Mouse (Mus musculus) layer of hippocampus, postnatal 14 days (tissue): Measurements from ENCODE around the gene Mroh2a. TPM values are rescaled to one million over a fixed set of nuclear protein-coding genes. Genes with fewer than 3 reads are reported as not detected.

Experiments used
- DNase-seq, 2 experiments: peaks; one replicate each; pipeline ENCODE4 v3.0.0; 2021 to 2022; ENCODE audit warnings: low spot score in 2 of 2, mixed read lengths in 1 of 2
- long read RNA-seq, 2 experiments: library from polyadenylated mRNA; stranded (forward); transcript quantifications; one replicate each; pipeline ENCODE4 v2.0.0; 2021
- total RNA-seq, 2 experiments: library from RNA; stranded (reverse); gene quantifications; 2 replicates each; pipeline ENCODE4 v1.2.3; 2021

The Mroh2a gene
- under 1 TPM; 0.12 to 0.17 TPM for total RNA-seq
- long read RNA-seq, experiment 1, result 0 reads
- long read RNA-seq, experiment 2, result 0 reads

DNA sequence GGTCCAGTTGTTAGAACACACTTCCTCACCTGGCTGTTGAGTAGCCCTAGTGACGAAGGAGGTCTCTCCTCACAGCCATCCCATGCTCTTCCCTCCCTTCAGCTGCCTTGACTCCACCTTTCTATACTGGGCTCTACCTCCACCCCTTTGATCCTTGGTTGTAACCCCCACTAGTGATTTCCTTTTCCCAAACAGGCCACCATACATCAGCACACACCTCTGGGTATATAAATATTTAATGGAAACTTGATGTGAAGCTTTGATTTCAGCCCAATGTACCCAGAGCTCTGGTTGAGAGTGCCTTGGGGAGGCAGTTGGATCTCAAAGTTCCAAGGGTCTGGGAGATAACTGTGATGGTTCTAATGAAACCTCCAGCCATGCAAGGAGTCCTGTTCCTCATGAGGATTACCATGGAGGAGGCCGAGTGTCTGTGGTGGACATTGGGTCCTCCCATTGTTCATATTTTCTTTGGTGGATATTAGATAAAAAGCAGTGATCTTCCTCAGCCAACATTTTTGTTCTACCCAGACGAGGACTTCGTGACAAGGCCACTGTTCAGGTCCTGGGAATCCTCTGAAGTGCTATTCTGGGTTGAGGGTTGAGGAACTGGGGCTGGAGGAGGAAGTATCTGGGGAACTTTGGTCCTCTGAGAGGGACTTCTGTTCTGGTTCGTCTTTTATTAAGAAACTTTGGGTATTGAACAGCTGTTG lies at the start of gene Mroh2a:
TSS of gene Mroh2a (plus strand) at position 317 of the 710 bp plus-strand sequence.
- no peak for DNase-seq

DNA sequence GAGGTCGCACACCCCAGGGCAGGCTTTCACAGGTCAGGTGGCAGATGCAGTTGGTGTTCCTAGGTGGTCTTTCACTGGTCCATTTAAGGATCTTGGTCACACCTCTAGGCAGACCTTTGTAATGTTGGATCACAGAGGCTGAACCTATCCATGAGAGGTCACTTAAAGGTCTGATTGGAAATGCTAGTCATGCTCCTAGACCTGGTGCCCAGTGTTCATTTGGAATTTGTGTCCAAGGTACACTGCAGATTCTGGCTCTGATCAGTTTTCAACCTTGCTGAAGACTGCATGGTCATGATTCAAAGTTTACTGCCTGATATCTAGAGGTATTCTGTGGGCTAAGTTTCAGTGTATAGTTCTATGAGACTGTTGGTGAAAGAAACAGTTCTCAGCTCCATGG lies 47.1 kb upstream of the Mroh2a start:
- no peak for DNase-seq

DNA sequence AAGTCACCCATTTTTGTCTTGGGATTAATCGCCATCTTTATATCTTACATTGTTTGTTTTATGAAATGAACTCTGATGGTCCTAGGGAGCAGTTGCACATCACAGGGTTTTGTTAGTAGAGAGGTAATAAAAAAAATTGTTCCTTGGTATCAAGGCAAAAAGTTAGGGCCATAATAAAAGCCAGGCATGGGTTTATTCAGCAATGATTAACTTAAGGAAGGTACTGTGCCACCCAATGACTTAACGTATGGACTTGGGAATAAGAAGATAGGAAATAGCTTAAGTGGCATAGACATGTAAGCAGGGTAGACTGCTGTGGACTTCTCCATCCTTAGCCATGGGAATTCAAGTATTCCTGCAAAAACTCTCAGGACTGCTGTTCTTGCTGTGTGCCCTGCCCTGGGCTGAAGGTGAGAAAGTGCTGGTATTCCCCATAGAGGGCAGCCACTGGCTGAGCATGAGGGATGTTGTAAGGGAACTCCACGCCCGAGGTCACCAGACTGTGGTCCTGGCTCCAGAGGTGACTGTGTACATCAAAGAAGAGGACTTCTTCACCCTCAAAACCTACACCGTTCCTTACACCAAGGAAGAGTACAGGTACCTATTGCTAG lies 40.4 kb upstream of the Mroh2a start:
- DNase-seq, result no peak

DNA sequence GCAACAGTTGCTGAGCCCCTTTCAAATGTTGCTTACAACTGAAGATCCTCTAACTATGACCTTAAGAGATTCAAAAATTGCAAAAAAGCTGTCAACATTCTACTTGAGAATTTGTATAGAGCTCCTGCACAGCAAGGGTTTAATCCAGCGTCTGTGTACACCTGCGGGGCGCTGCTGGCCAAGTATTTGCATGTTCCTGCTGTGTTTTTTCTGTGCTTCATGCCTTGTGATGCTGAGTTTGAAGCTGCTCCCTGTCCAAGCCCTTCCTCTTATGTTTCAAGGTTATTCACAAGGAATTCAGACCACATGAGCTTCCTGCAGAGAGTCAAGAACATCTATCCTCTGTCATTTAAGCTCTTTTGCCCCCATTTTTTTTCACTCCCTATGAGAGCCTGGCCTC lies 34.6 kb upstream of the Mroh2a start:
- no peak for DNase-seq

DNA sequence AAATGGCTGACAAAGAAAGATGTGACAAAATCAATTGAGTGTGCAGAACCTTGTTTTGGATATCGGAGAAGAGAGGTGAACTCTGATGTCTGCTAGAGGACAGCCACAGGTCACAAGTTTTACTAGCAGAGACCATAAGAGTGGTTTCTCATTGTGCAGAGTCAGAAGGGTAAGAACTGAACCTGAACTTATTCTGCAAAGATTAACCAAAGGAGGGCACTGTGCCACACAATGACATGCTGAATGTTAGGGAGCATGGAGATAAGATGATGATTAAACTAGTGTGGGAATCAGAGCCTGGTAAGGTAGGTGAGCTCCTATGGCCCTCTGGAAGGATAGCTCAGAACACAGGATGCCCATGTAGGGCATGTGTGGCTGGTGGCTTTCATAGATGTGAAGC lies 31.1 kb upstream of the Mroh2a start:
- no peak for DNase-seq

DNA sequence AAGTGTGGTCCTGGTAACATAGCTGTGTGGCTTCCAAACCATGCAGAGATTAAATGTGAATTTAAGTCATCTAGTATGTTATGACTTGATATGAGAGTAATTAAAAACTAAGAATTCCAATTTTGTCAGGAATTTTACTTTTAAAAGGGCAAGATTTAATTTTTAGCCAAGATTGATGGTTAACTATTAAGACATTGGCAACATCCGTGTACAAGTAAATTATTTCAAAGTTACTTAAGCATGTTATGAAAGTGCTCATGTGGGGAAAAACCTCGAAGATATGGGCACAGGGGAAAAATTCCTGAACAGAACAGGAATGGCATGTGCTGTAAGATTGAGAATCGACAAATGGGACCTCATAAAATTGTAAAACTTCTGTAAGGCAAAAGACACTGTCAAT lies 29.3 kb upstream of the Mroh2a start:
- DNase-seq, result no peak

DNA sequence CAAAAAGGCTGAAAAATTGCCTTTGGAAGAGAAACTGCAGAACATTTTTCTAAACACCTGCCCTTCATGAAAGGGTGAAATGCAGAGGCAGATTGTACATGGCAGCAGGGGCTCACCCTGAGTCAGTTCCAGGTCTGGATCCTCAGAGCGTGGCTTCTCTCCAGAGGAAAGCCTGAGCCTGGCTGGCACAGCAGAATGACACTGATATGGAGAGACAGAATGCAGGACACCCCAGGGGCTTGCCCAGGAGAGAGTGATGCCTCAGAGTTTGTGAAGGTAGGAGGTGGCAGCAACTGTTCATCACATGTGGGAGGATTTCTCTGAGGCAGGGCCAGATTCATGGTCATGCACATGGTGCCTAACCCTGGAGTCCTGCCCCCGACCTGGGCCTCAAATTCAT lies 26.8 kb upstream of the Mroh2a start:
- peak in 1 of 2 experiments; percentile 35 for DNase-seq

DNA sequence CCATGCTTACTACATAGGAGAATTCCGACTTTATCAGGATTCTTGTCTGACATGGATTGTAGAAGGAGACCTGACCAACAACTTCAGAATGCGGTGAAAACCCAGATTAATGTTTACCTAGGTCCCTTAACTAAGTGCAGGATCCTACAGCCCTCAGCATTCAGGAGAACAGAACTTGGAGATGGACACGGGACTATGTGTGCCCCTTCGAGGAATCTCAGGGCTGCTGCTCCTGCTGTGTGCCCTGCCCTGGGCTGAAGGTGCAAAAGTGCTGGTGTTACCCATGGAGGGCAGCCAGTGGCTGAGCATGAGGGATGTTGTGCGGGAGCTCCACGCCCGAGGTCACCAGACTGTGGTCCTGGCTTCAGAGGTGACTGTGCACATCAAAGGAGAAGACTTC lies 26.3 kb upstream of the Mroh2a start, which contains the start of gene Ugt1a2:
TSS of gene Ugt1a2 (plus strand) at position 146 of the 400 bp plus-strand sequence.
- no peak for DNase-seq

DNA sequence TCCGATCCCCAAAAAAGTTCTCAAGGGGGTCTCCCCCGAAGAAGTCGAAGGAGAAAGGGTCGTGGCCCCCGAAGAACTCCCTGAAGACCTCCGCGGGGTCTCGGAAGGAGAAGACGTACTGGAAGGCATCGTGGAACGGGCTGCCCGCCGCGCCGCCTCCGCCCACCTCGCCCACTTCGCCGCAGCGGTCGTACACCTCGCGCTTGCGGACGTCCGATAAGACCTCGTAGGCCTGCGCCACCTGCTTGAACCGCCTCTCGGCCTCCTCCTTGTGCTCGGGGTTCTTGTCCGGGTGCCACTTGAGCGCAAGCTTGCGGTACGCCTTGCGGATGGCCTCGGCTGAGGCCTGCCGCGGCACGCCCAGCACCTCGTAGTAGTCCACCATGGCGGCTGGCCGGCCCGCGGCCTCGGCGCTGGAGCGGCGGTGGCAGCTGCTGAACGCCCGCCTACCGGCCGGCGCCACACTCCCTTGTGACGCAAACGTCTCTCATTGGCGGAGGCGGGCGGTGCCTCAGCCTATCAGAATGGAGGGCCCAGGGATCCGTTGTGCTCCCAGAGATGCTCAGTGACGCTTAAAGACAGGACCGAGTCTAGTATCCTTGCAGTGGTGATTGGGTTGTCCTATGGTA lies 21.4 kb upstream of the Mroh2a start, which contains the start of gene Dnajb3:
TSS of gene Dnajb3 (minus strand) at position 489 of the 629 bp plus-strand sequence.
- DNase-seq, result peak; percentile 74 to 80

DNA sequence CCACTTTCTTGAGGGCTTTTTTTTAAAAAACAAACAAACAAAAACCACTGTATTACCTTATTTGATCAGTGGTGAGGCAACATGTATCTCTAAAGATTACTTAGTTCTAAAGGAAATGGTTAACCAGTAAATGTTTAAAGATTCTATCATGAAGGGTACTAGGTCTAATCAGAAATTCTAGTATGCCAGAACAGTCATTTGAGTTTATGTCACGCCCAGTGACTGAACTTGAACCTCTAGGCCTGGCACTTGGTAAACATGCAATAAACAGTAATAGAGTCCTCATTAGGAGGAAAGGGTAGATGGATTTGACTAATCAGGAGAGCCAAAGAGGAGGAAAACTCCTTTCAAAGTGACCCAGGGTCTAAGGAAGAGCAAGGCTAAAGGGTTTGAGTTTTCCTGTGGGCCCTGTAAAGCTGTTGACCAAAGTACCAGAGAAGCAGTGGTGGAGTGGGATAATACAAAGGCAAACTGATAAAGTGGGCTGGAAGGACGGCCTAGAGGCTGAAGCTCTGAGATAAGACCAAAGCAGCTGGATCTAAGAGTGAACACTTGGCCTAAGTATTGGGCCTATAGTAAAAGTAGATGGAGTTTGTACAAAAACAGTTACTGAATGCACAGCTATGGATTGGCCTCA lies 19.8 kb upstream of the Mroh2a start:
- no peak for DNase-seq

DNA sequence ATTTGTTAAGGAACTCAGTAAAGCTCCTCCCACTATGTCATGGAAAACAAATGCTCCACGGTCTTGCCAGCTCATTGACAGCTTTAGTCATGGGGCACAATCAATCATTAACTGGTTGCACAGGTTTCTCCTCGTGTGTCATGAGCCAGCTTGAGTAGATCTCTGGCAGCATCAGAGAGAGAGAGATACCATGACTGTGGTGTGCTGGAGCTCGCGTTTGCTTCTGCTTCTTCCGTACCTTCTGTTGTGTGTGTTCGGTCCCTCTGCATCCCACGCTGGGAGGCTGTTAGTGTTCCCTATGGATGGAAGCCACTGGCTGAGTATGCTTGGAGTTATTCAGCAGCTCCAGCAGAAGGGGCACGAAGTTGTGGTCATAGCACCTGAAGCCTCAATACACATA lies 15.0 kb upstream of the Mroh2a start, which contains the start of gene Ugt1a1:
TSS of gene Ugt1a1 (plus strand) at position 148 of the 400 bp plus-strand sequence.
- peak in 1 of 2 experiments; percentile 45 for DNase-seq

DNA sequence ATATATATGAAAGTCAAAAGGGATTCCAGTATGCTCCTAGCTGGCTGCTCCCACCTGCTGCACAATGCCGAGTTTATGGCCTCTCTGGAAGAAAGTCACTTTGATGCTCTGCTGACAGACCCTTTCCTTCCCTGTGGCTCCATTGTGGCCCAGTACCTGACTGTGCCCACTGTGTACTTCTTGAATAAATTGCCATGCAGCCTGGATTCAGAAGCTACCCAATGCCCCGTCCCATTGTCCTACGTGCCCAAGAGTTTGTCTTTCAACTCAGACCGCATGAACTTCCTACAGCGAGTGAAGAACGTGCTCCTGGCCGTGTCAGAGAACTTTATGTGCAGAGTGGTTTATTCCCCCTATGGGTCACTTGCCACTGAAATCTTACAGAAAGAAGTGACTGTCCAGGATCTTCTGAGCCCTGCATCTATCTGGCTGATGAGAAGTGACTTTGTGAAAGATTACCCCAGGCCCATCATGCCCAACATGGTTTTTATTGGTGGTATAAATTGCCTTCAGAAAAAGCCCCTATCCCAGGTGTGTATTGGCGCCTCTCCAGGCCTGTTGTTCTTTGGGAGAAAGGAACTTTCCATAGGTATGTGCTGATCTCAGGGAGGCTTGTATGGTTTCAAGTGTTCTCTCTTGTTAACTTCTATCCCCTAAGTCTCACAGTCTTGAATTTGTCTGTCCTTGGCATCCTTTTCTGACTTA lies 14.3 kb upstream of the Mroh2a start:
- DNase-seq, result no peak

DNA sequence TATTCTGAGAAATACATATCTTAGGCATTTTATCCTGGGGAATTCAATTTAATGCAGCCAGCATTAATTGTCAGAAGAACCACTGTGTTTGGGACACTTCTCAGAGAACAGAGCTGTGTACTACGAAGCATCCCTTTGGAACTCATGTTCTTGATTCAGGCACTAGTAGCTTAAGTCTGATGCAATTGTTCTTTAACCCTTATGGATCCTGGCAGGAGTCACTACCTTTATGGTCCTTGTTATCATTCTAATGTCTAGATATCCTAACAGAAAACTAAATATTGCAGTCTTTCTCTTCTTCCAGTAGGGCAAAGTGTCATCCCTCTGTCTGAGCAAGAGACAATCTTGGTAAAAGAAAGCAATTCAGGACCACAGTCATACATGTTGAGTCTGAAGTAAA lies 13.7 kb upstream of the Mroh2a start:
- DNase-seq, result no peak

DNA sequence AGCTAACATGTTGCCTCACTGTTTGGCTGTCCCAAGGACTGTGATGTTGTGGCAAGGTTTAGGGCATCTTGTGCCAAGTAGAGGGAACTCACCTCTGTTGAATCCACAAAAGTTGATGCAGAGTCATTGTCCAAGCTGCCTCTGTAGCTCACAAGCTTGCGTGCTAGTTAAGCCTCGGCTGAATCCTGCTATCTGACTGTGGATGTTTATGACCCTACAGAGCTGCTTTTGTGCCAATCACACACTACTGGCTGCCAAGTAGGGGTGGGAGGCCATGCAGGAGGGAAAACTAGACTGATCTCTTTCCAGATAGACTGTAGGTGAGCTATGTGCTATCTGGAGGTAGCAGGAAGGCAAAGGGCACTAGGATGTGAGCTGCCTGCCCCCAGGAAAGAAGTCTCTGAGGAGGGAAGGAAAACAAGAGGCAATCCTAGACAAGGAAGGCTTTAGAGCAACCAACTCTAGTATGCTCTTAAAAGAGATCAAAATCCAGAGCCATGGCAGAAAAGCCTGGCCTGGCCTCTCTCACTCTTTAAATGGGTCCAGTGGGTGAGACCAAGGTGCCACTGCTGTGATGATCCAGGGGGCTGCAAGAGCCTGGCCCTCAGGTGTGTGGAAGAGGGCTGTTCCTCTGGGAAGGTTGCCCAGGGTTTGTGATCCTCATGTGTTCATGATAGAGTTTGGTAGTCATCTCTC lies 12.9 kb upstream of the Mroh2a start:
- DNase-seq, result no peak

DNA sequence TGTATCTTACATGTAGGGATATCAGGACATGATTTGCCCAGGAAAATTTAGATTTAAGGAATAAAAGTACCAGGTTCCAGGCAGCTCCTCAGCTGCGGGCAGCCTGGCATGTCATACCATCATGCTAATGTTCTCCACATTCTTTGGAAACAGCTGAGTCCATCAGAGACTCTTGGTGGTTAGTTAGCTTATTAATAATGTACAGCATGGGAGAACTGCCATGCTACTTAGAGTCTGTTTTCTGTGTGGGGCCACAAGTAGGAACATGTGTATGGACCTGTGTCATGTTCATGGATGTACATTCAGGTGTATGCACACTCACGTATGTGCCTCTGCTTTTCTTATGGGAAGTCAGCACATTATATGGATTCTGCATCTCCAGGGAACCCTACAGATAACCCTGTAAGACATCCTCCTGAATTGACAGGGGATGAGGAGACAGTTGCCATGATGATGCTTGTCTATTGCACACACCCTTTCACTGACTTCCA lies 12.3 kb upstream of the Mroh2a start:
- DNase-seq, result no peak

DNA sequence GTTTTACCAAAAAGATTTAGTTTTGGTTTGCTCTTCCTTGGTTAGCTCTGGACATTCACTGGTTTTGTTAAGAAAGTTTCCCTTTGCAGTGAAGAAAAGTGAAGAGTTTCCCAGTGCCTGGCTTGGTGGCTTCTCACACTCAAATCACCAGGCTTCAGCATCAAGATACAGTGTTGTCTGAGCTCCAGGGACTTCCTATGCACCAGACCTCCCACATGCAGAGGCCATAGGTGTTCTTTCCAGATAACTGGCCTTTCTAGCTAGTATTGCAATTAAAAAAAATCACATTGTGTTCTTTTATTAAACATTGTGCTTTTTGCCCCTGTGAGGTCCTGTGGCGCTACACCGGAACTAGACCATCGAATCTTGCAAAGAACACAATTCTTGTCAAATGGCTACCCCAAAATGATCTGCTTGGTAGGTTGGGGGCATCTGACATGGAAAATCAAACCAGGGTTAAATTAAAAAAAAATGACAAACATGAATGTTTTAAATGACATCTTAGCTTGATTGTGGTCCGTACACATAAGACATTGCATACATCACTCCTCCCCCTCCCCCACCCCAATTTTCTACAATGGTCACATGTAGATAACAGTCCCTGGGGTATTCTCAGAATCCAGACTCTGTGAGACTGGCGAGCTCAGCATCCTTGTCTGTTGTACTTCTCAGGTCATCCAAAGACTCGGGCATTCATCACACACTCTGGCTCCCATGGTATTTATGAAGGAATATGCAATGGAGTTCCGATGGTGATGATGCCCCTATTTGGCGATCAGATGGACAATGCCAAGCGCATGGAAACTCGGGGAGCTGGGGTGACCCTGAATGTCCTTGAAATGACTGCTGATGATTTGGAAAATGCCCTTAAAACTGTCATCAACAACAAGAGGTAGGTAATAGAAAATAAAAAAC lies 11.1 kb upstream of the Mroh2a start:
- DNase-seq, result no peak

DNA sequence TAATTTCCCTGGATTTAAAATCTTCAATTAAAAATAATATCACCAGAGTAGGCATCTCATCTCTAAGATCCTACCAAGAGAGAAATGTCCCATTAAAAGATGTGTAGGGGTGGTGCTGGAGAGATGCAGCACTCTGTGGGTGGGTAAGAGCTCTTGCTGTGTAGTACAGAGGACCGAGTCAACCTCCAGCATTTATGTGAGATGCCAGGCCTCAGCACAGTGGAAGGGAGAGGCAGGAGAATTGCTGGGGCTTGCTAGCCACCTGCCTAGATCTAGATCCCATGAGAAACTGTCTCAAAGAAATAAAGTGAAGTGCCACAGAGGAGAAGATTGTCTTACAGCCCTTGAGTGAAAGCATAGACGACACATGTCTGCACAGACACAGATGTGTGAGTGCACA lies 10.2 kb upstream of the Mroh2a start:
- no peak for DNase-seq

DNA sequence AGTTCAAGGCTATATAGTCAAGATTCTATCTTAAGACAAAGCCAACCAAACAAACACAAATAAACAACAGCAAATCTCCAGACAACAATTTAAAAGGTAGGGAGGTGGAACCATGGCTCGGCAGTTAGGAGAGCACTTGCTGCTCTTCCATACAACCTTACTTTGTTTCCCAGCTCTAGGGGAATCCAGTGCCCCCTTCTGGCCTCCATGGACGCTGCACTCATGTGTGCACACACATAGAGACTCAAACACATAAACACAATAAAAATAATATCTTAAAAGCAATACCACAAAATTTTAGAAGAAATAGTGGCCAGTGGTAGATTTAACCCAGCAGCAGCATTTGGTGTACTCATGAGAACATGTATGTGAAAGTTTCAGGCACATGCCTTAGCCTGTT lies 9.6 kb upstream of the Mroh2a start:
- DNase-seq, result no peak

DNA sequence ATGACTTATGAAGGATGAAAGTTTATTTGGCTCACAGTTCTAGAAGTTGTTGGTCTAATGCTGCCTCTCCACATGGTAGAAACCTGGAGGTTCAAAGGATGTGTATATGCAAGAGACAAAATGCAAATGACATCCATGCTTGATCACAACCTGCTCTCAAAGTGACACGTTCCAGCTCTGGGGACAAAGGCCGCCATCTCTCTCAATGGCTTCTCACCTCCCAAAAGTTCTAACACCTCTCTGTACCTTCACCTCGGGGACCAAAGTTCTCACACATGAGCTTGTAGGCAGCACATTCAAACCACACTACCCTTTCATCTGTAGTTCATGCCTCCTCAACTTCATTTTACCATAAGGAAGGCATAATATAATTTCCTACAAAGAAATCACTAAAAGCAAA lies 9.2 kb upstream of the Mroh2a start:
- DNase-seq, result no peak
